ENCODE assay signal across 8 mouse cellular contexts in genomic region chr11:95915006-95915710, GRCm38 (mm10). TPM values are rescaled to one million over a fixed set of nuclear protein-coding genes. Genes with fewer than 3 reads are reported as not detected.
DNase-seq lines count a peak whose midpoint lies in the region; ATAC-seq and TF ChIP-seq lines count a peak whose summit lies in the region.

No protein-coding gene starts in this region.

- no peak for DNase-seq in heart, adult 8-10 months (ENCODE audit: low spot score)
- peak; percentile 30 for DNase-seq in brain, embryonic 14.5 days (ENCODE audit: low read depth)
- DNase-seq in hindbrain, embryonic 14.5 days (ENCODE audit: low spot score) = no peak
- DNase-seq in liver, postnatal 0 days = no peak
- DNase-seq in layer of hippocampus, adult 11-12 months (ENCODE audit: low spot score) = no peak
- no peak for DNase-seq in gastrocnemius, postnatal 10 days
- no peak for DNase-seq in cerebellum, postnatal 4 days (ENCODE audit: low spot score in 2 of 2)

- H3K4me2 ChIP-seq in heart, embryonic 12.5 days = peak overlapping the region; percentile 64
- peak overlapping the region; percentile 23 for H3K4me2 ChIP-seq in hindbrain, embryonic 14.5 days (replicated peaks)
- H3K4me2 ChIP-seq in liver, postnatal 0 days (ENCODE audit: low read depth, low read length) = no peak overlapping the region

- no peaks in the 10 kb centered on the region for H3K36me3 ChIP-seq in heart, embryonic 12.5 days
- H3K36me3 ChIP-seq in hindbrain, embryonic 14.5 days (replicated peaks; ENCODE audit: control insufficient read depth, insufficient read depth) = no peaks in the 10 kb centered on the region
- no peaks in the 10 kb centered on the region for H3K36me3 ChIP-seq in liver, postnatal 0 days (replicated peaks; ENCODE audit: insufficient read depth, low read length)

- H3K27ac ChIP-seq in heart, embryonic 12.5 days (ENCODE audit: poor library complexity, severe bottlenecking) = no peak overlapping the region
- H3K27ac ChIP-seq in hindbrain, embryonic 14.5 days = no peak overlapping the region
- no peak overlapping the region for H3K27ac ChIP-seq in liver, postnatal 0 days (ENCODE audit: low read depth)

- no peak for TF ChIP-seq POLR2A in brain, embryonic 14.5 days (IDR thresholded peaks at IDR 0.05; ENCODE audit: borderline replicate concordance, extremely low read depth, insufficient read depth, insufficient read length, poor library complexity, severe bottlenecking)

- no peaks in the 10 kb centered on the region for H3K9me3 ChIP-seq in heart, embryonic 12.5 days (replicated peaks)
- H3K9me3 ChIP-seq in hindbrain, embryonic 14.5 days (ENCODE audit: control insufficient read depth, low read length) = no peaks in the 10 kb centered on the region
- no peaks in the 10 kb centered on the region for H3K9me3 ChIP-seq in liver, postnatal 0 days (ENCODE audit: low read length)

- H3K4me3 ChIP-seq in heart, embryonic 12.5 days = peak overlapping the region; percentile 40
- H3K4me3 ChIP-seq in hindbrain, embryonic 14.5 days (replicated peaks; ENCODE audit: low read length) = peak overlapping the region; percentile 9; the same call in 1 of the 2 replicates
- 0 out of 2 replicates have a peak overlapping the region, but pooled peaks have one; percentile 10 for H3K4me3 ChIP-seq in liver, postnatal 0 days (ENCODE audit: low read depth, low read length)

- ATAC-seq in heart, embryonic 12.5 days (ENCODE audit: insufficient number of reproducible peaks, low FRiP score) = no peak
- ATAC-seq in hindbrain, embryonic 14.5 days (ENCODE audit: low FRiP score) = no peak
- no peak for ATAC-seq in liver, postnatal 0 days

- TF ChIP-seq EP300 in liver, postnatal 0 days (IDR thresholded peaks at IDR 0.05; ENCODE audit: low read depth) = no peak

- WGBS in heart, embryonic 12.5 days = 2% methylated on average over 28 of the region's 28 CpGs
- WGBS in hindbrain, embryonic 14.5 days = 2% methylated on average over 28 of the region's 28 CpGs
- 3% methylated on average over 28 of the region's 28 CpGs for WGBS in liver, postnatal 0 days (ENCODE audit: insufficient replicate concordance)

- H3K27me3 ChIP-seq in heart, embryonic 12.5 days (replicated peaks) = peaks cover 68% of the 10 kb centered on the region
- H3K27me3 ChIP-seq in hindbrain, embryonic 14.5 days (ENCODE audit: control insufficient read depth, insufficient read depth, low read length) = peaks cover 90% of the 10 kb centered on the region
- peaks cover 69% of the 10 kb centered on the region for H3K27me3 ChIP-seq in liver, postnatal 0 days (ENCODE audit: insufficient read depth, low read length)

- no peak for TF ChIP-seq CTCF in brain, embryonic 14.5 days (IDR thresholded peaks at IDR 0.05; ENCODE audit: borderline replicate concordance, extremely low read depth, insufficient read depth, insufficient read length)
- TF ChIP-seq CTCF in liver, postnatal 0 days (IDR thresholded peaks at IDR 0.05; ENCODE audit: low read depth) = no peak

- H3K4me1 ChIP-seq in heart, embryonic 12.5 days (replicated peaks) = peaks cover 19% of the 10 kb centered on the region
- peaks cover 5% of the 10 kb centered on the region for H3K4me1 ChIP-seq in hindbrain, embryonic 14.5 days (replicated peaks; ENCODE audit: control insufficient read depth, insufficient read depth, low read length)
- peaks cover 11% of the 10 kb centered on the region for H3K4me1 ChIP-seq in liver, postnatal 0 days (ENCODE audit: insufficient read depth)

- H3K9ac ChIP-seq in heart, embryonic 12.5 days = no peak overlapping the region
- no peak overlapping the region for H3K9ac ChIP-seq in hindbrain, embryonic 14.5 days
- H3K9ac ChIP-seq in liver, postnatal 0 days (replicated peaks) = no peak overlapping the region

RNA-seq across cellular contexts. Expression of gene B4galnt2, which starts 0.5 kb away (rescaled TPM):
- 0.13 TPM in 1 of 2 replicates, not detected in the other for polyA plus RNA-seq in heart, embryonic 12.5 days (2016; fragmentation: Nextera tagmentation; extraction: Ambion mirVana)
- not detected for total RNA-seq in heart, adult 8-10 months (2022)
- 0.06 TPM in 1 of 2 replicates, not detected in the other for polyA plus RNA-seq in brain, embryonic 14.5 days (2012; rRNA removed)
- not detected in 2 replicates for polyA plus RNA-seq in hindbrain, embryonic 14.5 days (2014; fragmentation: Nextera tagmentation; extraction: Ambion mirVana)
- 0.14 and 0.18 TPM in 2 replicates for polyA plus RNA-seq in liver, postnatal 0 days (2015; fragmentation: Nextera tagmentation; extraction: Ambion mirVana)
- not detected for total RNA-seq in gastrocnemius, postnatal 10 days (2021)
